Mouse (Mus musculus): ENCODE results near the gene Tanc1.

The Tanc1 gene

DNA sequence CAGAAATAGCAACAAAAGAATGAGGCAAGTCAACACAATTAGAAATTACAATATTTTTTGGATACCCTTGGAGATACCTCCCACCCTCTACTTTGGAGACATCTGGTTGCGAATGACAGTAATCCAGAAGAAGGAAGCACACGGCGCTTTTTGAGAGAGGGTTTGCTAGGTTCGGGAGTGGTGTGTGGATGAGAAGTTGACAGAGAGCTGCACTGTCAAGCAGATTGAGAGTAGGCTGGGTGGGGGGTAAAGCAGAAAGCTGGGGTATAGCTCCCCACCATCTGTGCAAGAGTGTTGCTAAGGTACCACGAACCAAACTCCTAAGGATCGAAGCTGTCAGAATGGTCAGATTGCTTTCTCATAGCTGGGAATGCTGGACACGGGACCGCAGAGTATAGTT lies 40.0 kb downstream of the Tanc1 start:
- no peak for DNase-seq (ENCODE audit: low spot score)

DNA sequence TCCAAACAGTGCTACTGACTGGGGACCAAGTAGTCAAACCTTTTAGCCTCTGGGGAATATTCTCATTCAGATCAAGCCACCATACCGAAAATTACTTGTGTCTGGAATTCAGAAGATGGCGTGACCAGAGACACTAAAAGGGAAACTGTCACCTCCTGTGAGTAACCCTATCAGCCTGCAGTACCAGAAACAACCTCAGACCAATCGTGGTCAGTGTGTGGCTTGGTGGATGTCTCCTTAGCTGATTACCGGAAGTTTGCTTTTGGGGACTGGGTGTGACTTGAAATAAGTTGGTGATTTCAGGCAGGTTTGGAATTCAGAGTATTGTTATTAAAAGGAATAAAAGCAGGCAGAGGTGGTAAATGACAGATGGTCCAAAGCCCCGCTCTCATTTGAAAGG lies 40.9 kb downstream of the Tanc1 start:
- DNase-seq (ENCODE audit: low spot score): peak; percentile 25

DNA sequence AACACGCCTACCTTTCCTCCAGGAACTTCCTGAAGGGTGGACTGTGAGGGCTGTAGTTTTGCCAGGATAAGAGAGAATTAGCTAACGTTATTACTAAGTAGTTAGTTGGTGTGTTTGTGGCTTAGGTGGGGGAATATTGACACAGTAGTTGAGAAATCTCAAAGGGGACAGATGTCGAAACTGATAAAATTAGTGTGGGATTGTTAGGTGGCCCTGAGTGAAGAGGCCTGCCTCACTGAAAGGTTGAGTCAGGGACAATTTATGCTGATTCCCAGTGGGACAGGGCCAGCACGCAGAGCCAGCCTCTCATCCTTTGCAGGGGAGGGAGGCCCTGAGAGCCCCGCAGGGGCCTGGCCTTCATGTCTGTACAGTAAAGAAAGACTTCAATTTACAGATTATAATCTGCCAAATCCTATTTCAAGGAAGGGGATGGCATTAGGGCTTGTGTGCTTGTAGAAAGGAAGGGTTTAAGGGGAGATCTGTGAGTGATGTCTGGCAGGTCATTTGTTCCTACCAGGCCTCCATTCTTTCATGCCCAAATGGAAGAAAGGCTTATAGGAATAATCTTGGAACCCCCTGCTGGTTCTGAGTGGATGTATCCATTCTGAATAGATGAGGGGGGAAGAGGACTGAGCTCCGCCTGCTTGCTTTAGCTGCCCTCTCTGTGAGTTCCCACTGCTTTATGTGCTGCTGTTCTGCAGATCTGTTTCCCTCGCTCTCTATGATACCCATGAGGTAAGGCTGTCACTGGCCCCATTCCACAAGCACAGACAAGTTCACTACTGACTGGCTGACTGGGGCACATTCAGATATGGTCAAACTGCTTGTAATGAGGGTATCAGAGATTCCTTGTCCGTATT lies 41.7 kb downstream of the Tanc1 start:
- no peak for DNase-seq (ENCODE audit: low spot score)

DNA sequence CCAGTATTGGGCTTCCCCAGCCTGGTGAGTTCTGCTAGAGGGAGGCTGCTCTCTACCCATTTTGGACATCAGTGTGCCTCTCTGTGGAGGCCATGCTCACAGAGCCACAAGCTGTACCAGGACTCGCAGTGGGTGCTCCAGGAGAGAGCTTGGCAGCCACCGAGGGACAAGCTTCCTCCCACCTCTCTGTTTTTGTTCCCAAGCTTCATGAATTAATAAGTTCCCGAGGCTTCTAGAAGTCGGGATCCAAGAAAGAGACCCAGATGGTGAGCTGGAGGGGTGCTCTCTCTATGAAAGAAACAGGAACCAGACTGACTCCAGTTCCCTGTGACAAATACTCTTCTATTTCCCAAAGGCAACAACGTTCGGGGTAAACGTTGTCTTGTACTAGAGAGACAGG lies 43.6 kb downstream of the Tanc1 start:
- DNase-seq (ENCODE audit: low spot score): no peak

DNA sequence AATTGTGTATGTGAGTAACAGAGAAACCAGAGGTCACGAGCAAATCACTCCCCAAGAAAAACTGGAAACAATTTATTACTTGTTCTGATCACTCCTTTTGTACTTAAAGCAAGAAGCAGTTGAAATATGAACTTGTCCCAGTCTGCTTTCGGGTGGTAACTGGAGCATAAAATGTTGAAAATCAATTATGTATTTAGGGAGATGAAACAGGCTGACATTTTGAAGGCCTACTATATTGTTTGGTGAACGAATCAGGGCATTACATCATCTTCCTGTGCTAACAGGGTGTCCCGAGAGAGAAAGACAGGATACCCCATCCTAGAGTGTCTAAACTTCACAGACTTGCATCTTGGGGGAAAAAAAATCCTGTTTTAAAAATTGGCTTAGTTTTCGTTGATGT lies 44.8 kb downstream of the Tanc1 start:
- no peak for DNase-seq (ENCODE audit: low spot score)

DNA sequence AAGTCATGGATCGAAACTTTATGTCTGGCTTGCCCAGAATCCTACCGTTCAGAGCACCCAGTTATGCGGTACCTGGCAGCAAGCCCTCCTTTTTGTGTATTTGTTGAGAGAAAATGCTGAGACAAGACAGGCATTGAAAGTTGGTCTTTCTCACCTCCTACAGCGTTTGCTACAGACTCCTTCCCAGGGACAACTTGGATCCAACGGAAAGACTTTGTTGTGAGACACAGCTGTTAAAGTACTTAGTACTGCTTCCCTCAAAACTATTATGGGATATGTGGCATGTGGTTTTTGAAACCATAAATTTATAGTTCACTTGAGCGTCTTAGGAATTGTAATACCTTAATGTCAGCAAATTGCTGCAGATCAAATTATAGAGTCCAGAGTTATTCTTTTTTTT lies 47.8 kb downstream of the Tanc1 start:
- DNase-seq (ENCODE audit: low spot score): no peak

DNA sequence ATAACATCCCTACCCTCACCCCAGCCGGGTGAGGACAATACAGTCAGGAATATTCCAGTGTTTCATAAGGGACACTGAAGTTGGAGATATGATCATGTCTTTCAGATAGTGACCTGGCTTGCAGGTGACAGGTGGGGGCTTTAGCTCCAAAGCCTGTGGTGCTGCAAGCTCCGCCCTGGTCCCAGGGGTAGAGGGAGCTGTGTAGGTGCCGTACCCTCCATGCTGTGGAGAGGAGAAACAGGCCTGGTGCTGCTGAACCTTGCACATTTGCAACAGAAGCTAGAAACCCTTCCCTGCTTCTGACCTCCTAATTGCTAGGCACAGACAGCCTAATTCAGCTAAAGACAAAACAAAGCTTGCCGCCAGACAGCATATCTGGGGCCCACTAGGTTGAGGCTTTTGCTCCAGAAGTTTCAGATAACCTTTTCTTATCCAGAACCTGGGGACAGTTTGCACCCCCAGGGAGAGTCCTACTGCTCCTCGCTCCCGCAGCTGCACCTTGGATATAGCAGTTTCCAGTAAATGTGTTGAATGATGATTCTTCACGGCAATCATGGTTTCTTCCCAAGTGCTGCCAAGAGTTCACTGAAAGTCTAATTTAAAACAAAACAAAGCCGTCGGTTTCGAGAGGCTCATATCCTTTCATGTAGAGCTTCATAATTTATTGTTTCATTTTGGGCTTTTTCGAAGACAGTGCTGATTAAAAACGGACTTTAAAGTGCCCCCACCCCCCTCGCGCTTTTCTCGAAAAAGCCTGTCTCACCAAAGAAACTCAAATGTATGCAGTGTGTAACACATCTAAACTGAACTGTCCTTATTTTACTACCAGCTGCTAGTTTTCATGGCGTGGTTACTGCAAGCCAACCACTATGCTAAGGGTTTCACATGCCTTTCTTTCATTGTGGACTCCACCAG lies 49.3 kb downstream of the Tanc1 start:
- no peak for DNase-seq (ENCODE audit: low spot score)

DNA sequence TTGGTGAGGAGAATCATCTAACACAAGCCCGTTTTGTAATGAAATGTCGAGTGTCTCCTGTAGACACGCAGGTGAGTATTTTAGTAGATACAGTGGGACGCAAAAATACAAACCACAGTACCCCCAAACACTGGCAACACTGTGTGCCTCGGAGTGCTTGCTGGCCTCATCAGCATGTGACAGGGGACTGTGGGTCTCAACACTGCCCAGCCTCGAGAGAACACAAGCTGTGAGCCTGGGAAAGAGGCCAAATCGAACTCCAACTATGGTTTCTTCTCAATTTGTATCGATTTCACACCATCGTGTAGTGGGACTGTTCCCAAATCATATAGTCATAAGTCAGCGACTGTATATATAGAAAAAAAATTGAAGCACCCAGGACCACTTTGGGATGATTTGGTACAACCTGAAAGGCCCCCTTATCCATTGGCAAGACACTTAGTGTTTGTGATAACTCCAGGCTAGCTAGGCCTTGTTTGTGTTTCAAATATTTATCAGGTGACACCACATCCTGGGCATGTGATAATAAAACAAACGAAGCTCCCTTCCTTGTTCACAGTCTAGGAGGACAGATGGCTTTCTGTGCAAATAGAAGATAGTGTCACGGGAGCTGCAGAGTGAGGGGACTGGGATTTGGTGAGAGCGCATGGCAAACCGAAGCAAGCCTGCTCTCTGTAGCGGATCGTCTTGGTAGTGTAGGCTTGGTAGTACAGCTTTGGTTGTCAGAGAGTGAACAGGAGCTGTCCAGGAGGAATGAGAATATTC lies 53.1 kb downstream of the Tanc1 start:
- DNase-seq (ENCODE audit: low spot score): no peak

DNA sequence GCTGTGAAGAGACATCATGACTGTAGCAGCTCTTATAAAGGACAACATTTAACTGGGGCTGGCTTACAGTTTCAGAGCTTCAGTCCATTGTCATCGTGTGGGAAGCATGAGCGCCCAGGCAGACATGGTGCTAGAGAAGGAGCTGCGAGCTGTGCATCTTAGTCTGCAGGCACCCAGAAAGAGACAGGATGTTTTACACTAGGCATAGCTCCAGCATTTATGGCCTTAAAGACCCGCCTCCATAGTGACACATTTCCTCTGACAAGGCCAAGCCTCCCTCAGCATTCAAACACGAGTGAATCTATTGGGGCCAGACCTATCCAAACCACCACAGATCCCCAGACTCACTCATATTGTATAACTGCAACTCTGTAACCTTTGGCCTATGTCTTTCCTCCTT lies 54.7 kb downstream of the Tanc1 start:
- DNase-seq (ENCODE audit: low spot score): no peak

DNA sequence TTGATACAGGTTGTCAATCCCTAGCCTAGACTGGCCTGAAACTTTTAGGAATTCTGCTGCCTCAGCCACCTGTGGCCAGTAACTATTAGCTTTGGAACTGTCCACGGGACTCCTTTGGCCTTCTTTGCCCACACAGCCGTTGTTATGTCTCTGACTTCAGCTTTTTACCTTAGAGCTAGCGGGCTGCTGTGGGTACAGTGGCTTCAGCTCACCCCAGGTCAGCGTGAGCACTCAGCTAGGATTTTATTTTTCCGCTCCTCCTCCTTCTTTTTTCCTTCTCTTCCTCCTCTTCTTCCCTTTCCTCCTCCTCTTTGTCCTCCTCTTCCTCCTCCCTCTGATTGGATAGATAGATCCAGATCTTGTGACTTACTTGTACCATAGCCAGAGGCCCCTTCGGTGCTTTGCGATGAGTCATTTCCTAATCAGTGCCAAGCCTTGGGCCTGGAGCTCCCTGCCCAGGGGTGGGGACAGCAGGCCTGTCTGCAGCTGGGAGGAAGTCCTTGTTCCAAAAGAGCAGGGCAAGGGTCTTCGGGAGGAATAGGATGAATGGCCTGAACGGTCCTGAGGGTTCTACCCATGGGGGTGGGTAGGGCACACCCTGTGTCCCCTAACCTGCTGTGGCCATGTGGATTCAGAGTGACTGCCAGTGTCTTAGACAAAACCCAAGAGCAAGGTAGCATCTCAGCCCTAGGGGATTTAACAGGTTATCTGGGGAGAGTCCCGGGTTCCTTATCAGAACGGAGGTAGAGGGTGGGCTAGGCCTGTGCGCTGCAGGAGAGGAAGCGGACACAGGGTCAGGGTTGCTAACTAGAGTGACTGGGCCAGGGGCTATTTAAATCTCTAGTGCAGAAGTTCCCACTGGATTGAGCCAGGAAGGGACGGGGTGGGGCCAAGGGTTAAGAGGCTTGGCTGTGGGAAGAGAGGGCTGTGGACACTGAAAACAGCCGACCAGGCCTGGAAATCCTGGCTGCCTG lies 58.5 kb downstream of the Tanc1 start:
- no peak for DNase-seq (ENCODE audit: low spot score)

DNA sequence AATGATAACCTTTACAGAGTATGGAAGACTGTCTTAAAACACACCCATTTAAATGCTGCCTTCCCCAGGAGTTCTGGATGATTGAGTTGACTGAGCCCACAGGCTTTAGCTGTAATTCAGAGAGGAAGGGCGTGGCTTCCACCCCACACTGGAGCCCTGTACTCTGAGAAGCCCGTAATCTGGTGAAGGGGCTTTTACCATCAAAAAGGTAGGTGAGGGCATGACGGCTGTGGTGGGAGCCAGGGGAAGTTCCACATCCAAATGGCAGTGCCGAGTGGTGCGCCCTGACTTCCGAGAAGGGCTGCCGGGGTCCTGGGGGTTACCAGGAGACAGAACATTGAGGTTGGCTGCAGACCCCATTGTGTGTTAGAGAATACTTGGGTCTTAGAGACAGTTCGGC lies 59.8 kb downstream of the Tanc1 start:
- DNase-seq (ENCODE audit: low spot score): no peak

DNA sequence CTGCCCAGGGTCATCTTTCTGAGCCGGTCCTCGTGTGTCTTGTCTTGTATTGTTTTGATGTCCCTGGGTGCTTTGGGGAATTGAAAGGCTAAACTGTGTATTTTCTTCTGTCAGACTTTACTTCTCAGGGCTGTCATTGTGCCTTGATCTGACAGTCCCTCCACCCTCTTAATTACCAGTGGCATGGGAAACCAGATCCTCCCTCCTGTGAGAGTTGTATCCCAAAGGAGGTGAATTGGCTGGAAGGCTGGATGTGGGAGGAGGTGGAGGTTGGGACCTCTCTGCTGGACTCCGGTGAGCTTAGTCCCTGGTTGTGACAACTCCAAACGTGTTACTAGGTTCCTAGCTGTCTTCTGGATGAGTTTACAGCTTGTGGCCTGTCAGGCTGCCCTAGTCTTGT lies 60.2 kb downstream of the Tanc1 start:
- DNase-seq (ENCODE audit: low spot score): no peak

DNA sequence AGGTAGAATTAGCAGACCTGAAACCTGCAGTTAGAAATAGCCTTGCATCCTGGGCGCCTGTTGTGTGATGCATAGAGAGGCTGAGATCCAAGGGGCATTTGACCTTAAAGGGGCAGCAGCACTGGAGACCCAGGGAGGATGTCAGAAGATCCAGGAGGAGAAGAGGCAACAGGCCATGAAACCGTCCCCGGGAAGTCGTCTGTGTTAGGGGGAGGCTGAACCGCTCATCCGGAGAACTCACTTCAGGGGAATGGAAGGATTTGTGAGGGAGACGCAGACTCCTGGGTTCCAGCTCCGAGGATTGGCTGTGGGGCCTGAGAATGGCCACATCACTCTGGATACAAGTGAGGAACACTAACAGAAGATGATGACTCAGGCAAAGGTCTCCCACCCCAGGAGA lies 60.8 kb downstream of the Tanc1 start:
- DNase-seq (ENCODE audit: low spot score): no peak

DNA sequence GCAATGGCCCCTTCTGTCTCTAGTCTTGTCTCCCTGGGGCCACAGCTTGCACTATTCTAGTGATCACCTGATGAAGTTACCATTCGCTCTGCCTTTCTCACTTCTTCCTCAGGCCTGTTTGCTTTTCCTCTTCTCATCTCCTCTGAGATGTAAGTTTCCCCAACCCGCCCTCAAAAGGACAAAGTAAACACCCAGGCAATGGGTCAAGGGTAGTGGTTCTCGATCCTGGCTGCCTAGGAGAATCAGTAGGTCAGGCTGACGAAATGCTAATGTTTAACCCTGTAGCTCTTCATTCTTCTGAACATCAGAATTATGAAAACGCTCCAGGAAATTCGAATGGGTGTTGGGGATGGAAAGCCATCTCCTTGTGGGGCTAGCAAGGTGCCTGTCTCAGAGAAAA lies 61.5 kb downstream of the Tanc1 start:
- DNase-seq (ENCODE audit: low spot score): no peak

DNA sequence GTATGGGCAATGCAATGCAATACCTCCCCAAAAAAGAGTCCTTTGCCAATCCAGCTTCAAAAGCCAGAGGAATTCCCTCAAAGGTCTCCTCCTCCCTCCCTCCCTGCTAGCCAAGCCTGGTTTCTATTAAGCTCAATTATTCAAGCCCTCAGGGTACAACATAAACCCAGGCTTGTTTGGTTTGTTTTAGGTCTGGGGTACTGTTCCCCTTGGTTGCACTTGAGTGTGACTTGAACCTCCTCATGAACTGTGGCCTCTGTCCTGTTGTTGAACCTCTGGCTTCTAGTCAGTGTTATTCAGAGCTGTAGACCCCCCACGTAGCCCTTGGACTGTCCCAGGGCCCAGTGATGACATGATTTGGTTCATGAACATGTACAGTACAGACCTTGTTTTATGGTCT lies 62.0 kb downstream of the Tanc1 start:
- no peak for DNase-seq (ENCODE audit: low spot score)

DNA sequence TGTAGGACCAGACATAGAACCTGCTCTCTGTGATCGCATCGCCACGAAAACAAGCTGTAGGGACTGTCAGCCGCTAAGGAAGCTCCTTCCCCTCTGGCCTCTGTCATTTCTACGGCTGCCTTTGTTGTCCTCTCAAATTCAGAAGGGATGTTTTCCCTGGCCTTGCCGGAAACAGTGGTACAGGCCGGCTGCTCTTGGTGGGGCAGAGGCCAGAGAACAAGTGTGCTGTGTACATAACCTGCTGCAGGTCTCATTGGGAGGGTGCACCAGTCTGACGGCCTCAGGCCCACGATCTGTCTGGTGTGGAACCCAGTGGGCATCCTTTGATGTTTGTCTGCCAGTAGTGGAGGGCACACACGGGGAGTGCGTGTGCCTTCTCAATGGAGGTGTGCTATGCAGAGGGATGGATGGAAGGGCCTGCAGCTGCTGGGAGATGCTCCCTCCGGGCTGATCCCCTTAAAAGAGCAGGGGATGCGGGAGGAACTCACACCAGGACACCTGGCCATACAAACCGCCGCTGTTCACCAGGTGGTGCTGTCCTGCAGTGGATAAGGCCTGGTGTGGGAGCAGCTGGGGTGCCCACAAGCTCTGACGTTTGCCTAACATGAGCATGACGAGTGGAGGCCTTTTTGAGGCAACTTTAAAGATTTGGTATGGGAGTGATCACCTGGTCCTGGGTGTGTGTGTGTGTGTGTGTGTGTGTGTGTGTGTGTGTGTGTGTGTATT lies 63.6 kb downstream of the Tanc1 start:
- DNase-seq (ENCODE audit: low spot score): no peak

DNA sequence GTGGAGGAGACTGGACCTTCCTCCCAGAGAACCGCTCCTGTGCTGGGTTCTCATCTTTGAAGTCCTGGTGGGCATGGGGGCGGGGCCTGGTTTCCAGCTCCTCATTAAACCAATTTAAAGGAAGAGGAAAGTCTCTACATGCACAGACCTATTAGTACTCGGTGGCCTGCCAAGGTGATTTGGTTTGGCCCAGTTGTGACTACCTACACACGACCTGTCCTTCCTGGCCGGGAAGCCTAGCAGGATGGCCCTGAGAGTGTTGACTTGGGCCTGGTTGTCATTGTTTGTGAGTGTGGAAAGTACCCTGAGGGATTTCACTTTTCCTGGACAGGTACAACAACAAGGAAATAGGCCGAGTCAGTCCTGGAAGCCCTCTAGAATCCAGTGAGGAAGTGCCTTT lies 64.2 kb downstream of the Tanc1 start:
- no peak for DNase-seq (ENCODE audit: low spot score)

DNA sequence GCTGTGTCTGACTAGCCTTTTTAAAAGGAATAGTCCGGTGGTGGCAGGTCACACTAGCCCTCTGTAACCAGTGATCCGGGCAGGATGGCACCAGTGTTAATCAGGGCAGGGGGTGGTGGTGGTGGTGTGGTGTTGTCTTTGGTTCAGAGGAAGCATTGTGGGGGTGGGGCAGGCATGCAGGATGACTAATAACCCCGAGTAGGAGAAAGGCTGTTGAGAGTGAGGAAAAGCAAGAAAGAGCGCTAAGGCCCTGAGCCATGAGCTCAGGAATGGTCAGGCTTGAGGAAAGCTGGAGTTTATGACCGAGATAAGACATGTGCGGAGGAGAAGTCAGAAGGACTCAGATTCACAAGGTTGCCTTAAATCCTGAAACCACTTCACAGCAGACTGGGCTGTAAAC lies 64.6 kb downstream of the Tanc1 start:
- DNase-seq (ENCODE audit: low spot score): no peak

DNA sequence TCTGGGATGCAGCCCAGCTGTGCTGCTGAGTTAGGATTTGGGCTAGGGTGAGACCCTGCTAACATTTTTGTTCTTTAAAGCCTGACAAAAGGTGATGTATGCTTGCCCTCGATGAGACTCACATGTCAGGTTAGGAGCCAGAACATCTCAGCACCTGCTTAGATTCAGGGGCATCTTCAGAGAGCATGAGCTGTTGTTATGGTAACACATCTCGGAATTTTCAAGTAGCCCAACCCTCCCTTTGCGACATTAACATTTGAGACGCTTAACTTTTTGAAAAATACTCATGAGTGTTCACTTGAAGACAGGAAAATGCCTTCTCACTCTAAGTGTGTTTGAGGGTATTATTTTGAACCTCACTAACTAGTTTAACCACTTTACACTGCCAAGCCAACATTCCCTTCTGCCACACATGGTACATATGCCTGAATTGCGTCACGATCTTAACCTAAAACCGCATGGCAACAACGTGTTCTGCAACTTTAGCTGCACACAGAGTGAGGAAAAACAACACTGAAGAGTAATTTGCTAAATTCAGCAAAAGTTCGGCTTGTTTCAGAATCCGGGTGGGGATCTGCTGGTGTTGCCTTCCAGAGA lies 67.7 kb downstream of the Tanc1 start:
- DNase-seq (ENCODE audit: low spot score): no peak

DNA sequence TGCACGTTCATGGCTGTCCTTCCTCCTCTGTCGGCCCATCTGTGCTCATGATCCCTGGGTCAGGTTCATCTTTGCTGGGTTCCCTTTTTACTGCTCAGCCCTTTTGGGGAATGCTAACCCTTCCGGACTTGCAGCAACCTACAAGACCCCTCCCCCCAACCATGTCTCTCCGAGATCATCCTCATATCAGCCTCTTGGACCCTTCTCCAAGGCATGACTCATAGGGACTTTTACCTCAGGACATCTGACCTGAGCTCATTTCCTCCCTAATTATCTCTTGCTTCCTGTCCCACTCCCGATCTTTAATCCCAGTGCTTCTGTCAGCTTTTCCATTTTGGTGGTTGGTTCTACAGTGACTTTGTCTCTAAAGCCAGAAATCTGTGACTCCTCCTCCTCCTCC lies 68.9 kb downstream of the Tanc1 start:
- DNase-seq (ENCODE audit: low spot score): no peak
